Mouse (Mus musculus) brain, embryonic 14.5 days (tissue): ENCODE data around the gene Rps6ka1. TPM values are rescaled to one million over a fixed set of nuclear protein-coding genes. Genes with fewer than 3 reads are reported as not detected.
"Not testable (repeated sequence)": the region's sequence is repeated elsewhere in the genome, so short reads cannot be mapped to it uniquely, and the experiment has no call there.

Source experiments
- DNase-seq: peaks from one replicate; pipeline ENCODE4 v3.0.0-alpha.2; 2011; ENCODE audit warnings: low read depth
- CTCF ChIP-seq: fragments of 200-500 bp; IDR thresholded peaks from 2 replicates; pipeline ENCODE4 v1.5.1; 2012; ENCODE audit warnings: inconsistent platforms, mild to moderate bottlenecking, moderate library complexity, borderline replicate concordance; ENCODE audit not compliant: insufficient read depth, insufficient read length; ENCODE audit errors: extremely low read depth
- POLR2A ChIP-seq: fragments of 200-500 bp; IDR thresholded peaks from 2 replicates; pipeline ENCODE4 v1.6.1; 2012; ENCODE audit warnings: mild to moderate bottlenecking, inconsistent platforms, borderline replicate concordance; ENCODE audit not compliant: poor library complexity, insufficient read depth, insufficient read length, severe bottlenecking; ENCODE audit errors: extremely low read depth
- polyA plus RNA-seq: library from polyadenylated mRNA; depleted of rRNA; stranded (reverse); fragments of >200 nt; gene quantifications from 2 replicates; pipeline ENCODE4 v1.2.3, GENCODE M21; 2012

Rps6ka1 gene
- polyA plus RNA-seq, 1 experiment = 20.1 TPM

DNA sequence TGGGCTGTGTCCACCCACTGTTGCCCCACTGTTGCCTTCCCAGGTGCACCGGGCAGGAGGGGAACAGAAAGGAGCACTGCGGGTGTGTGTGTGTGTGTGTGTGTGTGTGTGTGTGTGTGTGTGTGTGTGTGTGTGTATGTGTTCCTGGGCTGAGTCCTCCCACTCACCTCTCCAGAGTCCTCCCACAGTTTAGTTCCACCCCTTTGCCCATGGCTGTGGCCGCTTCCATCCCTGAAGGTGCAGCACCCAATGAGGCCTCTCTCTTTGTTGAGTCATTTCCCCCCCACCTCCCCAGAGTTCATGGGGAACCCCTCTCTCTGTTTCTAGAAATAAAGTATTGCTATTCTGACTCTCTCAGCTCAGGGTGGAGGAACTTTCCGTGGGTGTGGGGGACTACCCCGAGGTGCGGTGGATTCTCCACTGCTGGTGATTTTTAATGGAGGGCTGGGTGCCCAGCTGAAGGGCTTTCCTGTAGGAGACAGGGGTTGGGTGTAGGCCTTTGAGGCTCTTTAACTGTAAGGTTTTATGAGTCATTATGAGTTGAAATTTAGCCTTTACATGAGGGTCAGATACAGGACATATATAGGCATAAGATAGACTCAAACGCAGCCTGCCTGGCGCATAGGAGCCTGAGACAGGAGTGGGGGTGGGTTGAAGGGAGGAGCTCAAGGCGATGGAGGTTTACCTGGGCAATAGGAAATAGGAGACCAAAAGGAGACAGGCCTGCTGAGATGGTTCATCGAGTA is 44.4 kb downstream of the Rps6ka1 start:
- no peak for TF ChIP-seq POLR2A
- TF ChIP-seq CTCF = no peak
- no peak for DNase-seq

DNA sequence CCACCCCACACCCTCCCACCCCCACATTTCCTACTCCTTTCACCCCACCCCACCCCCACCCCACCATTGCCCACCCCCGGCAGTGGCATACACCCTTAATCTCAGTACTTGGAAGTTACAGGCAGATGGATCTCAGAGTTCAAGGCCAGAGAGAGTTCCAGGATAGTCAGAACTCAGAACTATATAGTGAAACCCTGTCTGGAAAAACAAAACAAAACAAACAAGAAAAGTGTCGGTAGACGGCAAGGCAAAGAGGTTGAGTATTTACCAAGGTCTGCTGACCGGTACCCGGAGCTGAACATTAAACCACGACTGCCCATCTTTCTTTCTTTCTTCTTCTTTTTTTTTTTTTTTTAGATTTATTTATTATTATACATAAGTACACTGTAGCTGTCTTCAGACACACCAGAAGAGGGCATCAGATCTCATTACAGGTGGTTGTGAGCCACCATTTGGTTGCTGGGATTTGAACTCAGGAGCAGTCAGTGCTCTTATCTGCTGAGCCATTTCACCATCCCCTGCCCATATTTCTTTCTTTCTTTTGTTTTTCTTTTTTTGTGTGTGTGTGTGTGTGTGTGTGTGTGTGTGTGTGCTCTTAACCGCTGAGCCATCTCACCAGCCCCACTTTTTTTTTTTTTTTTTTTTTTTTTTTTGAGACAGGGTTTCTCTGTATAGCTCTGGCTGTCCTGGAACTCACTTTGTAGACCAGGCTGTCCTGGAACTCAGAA is 45.7 kb downstream of the Rps6ka1 start:
- DNase-seq = not testable (repeated sequence)

DNA sequence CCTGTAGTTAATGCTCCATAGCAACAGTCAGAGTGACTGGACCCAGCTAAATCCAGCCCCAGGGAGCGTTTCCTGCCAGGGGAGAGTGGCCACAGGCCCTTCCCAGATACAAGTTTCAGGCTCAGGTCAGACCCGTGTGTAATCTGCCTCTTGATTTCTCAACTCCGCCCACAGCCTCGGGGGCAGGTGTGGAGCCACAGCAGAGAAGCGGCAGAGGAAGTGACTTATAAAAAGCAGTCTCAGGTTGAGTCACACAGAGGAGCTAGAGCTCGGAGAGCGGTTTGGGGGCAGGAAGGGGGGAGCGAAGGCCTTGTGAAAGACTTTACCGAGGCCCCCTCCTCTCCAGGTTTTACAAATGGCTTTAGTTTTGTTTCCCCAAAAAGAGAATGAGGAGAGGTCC is 46.6 kb downstream of the Rps6ka1 start:
- DNase-seq = no peak
- TF ChIP-seq CTCF = no peak

DNA sequence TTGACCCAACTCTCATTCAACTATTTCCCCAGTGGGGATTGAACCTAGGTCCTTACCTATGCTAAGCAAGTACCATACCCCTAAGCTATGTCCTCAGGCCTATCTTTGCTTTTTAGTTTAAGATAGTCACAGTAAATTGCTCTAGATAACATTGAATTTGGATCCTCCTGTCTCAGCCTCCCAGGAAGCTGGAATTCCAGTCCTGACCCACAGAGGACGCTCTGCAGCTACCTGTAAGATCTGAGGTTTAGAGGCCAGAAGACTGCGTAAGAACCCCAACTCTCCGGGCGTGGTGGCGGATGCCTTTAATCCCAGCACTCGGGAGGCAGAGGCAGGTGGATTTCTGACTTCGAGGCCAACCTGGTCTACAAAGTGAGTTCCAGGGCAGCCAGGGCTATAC is 47.1 kb downstream of the Rps6ka1 start:
- no peak for DNase-seq

DNA sequence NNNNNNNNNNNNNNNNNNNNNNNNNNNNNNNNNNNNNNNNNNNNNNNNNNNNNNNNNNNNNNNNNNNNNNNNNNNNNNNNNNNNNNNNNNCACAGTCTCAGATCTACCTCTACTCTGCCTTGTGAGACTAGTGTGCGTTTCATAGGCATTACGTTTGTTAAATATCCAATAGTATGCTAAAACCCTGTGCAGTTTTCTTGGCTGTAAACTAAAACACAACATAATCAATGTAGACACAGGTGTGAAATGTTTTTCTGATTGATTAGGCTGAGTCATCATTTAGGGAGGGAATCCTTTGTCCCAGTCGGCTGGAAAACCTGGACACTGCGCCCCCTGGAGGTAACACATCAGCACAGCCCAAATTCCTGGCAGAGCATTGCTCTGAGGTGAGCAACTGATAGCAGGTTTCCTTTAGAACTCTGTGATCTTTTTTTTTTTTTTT is 48.2 kb downstream of the Rps6ka1 start:
- TF ChIP-seq POLR2A (no peak), CTCF (peak; percentile 55)
- DNase-seq = no peak

More for the DNA sequence above, 47.1 kb downstream of the Rps6ka1 start:
- no peak for TF ChIP-seq CTCF
- TF ChIP-seq POLR2A = no peak

DNA sequence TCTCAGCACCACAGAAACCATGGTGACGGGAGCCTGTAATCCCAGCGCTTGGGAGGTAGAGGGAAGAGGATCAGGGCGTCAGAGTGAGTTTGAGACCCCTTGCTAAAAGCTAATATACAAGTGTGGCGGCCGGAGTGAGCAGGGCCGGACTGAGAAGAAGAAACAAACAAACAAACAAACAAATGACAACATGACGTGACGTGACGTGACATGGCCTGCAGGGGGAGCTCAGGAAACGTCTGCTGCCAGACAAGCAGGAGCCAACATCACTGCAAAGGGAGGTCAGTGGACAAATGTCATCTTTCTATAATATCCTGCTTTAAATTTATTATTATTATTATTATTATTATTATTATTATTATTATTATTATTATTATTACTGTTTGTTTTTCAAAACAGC is 51.0 kb downstream of the Rps6ka1 start:
- DNase-seq = peak; percentile 65

DNA sequence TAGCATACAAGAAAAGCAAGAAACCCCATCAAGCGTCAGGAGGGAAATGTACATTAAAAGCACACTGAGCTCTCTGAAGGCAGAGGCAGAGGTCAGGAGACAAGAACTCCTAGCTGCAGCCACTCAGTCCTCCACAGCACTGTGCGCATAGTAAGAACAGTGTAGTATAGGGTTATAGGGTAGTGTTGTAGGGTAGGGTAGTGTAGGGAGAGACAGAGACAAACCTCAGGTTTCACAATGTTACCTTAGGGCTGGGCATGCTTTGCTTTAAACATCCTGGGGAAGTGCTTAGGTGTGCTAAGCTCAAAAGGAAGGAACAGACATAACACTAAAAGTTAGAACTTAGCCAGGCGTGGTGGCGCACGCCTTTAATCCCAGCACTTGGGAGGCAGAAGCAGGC is 52.4 kb downstream of the Rps6ka1 start:
- TF ChIP-seq POLR2A = no peak
- no peak for DNase-seq

More for the DNA sequence above, 51.0 kb downstream of the Rps6ka1 start:
- TF ChIP-seq POLR2A (no peak), CTCF (peak; percentile 76)

DNA sequence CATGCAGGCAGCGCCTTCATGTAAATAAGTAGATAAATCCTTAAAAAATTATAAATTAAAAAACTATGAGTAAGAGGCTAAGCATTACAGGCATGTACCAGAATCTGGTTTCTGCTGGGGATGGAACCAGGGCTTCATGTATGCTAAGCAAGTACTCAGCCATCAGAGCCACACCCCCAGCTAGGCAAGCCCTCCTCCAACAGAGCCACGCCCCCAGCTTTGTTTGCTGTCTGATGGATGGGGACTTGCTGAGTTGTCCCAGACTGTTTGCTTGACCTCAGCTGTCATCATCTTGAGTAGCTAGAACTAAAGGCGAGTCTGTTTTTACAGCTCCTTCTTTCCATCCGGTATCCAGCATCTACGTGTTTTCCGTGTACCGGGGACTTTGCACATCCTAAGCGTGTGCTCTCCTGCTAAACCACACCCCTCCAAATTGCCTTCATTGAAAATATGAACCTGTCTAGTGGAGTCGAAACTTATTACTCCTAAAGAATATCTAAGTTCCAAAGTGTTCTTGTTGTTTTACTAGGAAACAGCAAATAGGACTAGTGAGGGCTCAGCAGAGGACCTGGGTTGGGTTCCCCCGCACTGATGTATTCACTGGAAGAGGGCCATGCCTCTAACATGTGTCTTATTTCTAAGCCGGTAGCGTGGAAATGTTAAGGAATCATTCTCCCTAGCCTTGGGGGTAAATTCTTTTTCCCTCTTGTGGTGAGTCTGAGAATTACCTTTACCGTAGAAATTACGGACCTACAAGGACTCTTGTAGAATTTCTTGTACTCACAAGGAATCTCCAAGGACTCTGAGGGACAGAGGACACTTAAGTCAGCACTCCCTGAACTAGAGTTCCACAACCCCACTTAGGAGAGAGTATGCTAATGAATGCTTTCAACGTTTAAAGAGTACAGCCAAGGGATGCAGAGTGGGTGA is 54.4 kb downstream of the Rps6ka1 start:
- no peak for TF ChIP-seq POLR2A
- TF ChIP-seq CTCF = peak; percentile 1; the same call in 1 of the 2 replicates
- DNase-seq = peak; percentile 11

DNA sequence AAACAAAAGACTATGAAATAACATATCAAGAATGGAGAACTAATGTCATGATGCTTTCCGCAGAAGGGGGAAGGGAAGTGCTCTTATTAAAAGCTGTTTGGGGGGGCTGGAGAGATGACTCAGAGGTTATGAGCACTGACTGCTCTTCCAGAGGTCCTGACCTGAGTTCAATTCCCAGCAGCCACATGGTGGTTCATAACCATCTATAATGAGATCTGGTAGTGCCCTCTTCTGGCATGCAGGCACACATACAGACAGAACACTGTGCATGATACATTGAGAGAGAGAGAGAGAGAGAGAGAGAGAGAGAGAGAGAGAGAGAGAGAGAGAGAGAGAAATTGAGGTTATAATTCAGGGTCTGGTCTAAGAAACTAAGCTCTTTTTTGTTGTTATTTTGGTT is 57.1 kb downstream of the Rps6ka1 start:
- TF ChIP-seq CTCF = no peak
- TF ChIP-seq POLR2A = no peak
- DNase-seq = no peak

DNA sequence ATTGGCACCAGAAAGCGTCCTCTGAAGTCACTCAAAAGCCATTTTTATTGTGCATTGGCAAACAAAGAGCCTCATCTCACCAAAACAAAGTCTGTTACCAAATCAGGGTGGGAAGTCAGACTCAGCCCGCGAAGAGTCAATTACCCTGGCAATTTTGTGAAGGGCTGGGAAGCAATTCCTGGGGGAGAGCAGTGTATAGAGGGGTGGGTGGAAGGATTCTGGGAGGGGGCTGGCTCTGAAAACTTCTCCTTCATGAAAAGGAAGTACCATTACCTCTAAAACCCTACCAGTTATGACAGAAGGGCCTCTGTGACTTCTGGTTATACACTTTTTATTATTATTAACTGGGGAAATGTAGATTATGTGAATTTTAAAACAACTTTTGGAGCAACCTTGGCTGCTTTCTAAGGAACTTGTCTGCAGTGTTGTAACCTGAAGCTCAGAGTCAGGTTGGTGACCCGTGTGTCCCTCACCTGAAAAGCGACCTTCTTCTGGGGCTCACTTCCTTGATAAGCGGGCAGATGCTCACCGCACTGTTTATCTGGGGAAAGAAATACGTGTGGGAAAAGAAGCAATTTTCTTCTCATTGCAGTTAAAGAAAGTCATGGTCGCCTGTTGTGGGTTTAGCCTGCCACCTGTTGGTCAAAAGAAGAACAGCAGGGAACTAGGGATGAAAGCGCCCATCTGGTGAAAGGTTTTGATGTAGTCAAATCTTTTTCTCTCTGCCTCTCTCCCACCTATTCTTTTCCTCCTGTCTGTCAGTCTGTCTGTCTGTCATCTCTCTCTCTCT is 58.1 kb downstream of the Rps6ka1 start:
- peak; percentile 86 for DNase-seq
- TF ChIP-seq CTCF (peak; percentile 87), POLR2A (no peak)

DNA sequence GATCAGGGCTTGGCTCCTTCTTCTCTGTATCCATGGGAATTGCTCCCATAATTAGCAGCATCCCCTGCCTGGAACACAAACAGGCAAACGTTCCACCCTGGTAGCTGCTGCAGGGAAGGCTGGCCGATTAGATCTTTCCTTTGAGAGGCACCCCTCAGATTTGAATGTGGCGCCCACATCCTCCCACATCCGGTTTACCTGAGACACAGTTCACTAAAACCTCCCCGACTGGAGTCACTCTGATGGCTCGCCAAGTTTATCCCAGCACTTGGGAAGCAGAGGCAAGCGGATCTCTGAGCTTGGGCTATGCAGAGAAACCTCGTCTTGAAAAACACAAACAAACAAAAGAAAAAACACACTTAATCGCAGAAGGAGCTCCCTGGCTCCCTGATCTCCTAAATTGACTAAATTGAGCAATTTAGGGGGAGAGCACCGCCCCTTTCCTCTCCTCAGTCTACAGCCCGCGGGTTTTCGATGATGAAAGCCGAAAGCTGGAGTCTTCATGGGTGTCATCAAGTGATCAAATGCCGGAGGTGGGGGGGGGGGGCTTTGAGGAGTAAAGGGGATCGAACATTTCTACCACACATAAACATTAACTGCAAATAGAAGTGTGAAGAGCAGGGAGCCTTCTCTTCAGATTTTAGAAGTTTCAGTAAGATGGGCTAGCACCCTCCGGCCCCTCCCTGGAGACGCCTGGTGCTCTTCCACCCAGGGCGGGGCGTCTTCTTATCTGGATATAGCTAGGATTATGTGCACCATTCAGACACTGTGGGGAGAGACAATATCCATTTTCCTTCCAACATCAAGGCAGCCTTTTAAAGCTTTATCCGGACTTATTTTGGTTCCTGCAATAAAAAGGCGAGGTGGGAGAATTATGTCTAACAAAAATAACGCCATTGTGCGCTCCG is 59.5 kb downstream of the Rps6ka1 start:
- peak; percentile 3 for DNase-seq
- no peak for TF ChIP-seq POLR2A
- TF ChIP-seq CTCF = no peak
